Mouse (Mus musculus) CD4-positive, CD25-positive, alpha-beta regulatory T cell (primary cell): Measurements from ENCODE around the gene Serpinb12. TPM values are rescaled to one million over a fixed set of nuclear protein-coding genes. Genes with fewer than 3 reads are reported as not detected.

ENCODE experiments used
- polyA plus RNA-seq: library from polyadenylated mRNA; unstranded; fragments of 100-300 nt; shearing (Covaris generic); gene quantifications from one replicate; pipeline ENCODE4 v1.2.1, GENCODE M21; 2017

Gene Serpinb12
- 0.14 TPM for polyA plus RNA-seq

DNA sequence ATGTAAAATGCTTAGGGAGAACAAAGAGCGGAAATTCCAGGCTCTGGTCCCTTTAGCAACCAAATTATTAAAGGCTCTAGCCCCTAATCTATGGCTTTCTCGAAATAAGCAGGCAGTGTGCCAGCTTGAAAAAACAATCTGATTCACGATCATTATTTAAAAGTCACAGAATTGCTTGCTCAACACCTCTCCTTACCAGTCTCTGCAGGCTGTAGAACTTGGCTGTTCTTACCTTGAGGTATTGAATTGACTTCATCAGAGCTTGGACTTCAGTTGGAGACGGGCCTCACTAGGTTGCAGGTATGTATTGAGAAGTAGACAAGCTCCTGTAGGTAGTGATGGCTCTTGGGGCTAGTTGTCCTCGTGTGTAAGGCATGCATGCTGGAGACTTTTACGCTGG, at the start of gene Serpinb12:
Gene Serpinb12, plus strand, starts transcription at position 185 of the 400 bp plus-strand sequence.

DNA sequence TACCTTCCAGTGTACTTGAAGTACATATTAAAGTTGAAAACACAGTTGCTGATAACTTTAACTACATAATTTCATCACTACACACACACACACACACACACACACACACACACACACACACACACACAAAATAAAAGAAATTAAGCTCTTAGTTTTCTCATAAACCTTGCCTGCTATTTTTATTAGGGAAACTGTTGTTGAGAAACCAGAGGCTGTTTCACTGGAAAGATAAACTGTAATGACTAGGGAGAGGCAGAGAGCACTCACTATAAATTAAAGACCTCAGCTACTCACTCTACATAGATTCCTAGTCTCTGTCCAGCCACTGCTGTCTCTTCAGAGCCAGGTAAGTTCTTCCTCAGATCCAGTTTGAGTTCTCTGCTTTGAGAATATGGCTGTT, 46.4 kb downstream of the Serpinb12 start, which contains the start of gene Serpinb13:
Gene Serpinb13, plus strand, starts transcription at position 301 of the 400 bp plus-strand sequence.

Other genes starting within 250 kb of the Serpinb12 start
- 290 TPM for gene Bcl2, start 220.2 kb upstream of the Serpinb12 start, polyA plus RNA-seq
- 21.4 TPM for gene Kdsr, start 174.7 kb upstream of the Serpinb12 start, polyA plus RNA-seq
- gene Vps4b, start 137.7 kb upstream of the Serpinb12 start, polyA plus RNA-seq: 117 TPM
- gene Serpinb5, start 73.3 kb upstream of the Serpinb12 start, polyA plus RNA-seq: not detected
- not detected for gene Serpinb13, start 46.5 kb downstream of the Serpinb12 start, polyA plus RNA-seq
- not detected for gene Serpinb3a, start 117.9 kb downstream of the Serpinb12 start, polyA plus RNA-seq
- not detected for gene Serpinb3d, start 149.1 kb downstream of the Serpinb12 start, polyA plus RNA-seq